Mouse (Mus musculus): ENCODE data around the gene Slc39a8. TPM values are rescaled to one million over a fixed set of nuclear protein-coding genes. Genes with fewer than 3 reads are reported as not detected.

Gene Slc39a8
- polyA plus RNA-seq, 1 experiment = 3.6 TPM

GRCm38 (mm10) chr3:135887856-135888155 is 62.7 kb downstream of the Slc39a8 start:
- TF ChIP-seq POLR2A (IDR thresholded peaks at IDR 0.05; ENCODE audit: extremely low read depth, insufficient read depth, low read length) (no peak), CTCF (IDR thresholded peaks at IDR 0.05; ENCODE audit: extremely low read depth, insufficient read depth, low read length) (no peak)
- Histone ChIP-seq H3K27ac (ENCODE audit: insufficient read depth, low read length) (no peak overlapping the region), H3K4me3 (ENCODE audit: insufficient read depth, low read length) (no peak overlapping the region), H3K4me1 (ENCODE audit: control insufficient read depth, insufficient read depth, low read length) (peaks cover 1% of the 10 kb centered on the region; the same call in 1 of the 2 replicates)

GRCm38 (mm10) chr3:135889401-135889800 is 64.3 kb downstream of the Slc39a8 start:
- TF ChIP-seq POLR2A (IDR thresholded peaks at IDR 0.05; ENCODE audit: extremely low read depth, insufficient read depth, low read length) = no peak
- no peak for TF ChIP-seq CTCF (IDR thresholded peaks at IDR 0.05; ENCODE audit: extremely low read depth, insufficient read depth, low read length)
- no peak overlapping the region for H3K4me3 ChIP-seq (ENCODE audit: insufficient read depth, low read length)

DNA sequence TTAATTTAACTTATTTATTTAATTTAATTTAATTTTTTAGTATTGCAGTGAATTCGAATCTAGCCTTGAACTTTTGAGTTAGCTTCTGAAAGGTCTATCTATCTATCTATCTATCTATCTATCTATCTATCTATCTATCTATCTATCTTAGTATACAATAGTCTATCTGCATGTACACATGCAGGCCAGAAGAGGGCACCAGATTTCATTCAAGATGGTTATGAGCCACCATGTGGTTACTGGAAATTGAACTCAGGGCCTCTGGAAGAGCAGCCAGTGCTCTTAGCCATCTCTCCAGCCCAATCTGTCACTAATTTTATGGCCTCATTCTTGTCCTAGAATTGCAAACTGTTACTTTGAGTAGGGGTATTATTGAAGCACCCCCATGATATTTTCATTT is 78.3 kb downstream of the Slc39a8 start:
- Histone ChIP-seq H3K4me3 (ENCODE audit: insufficient read depth, low read length) (no peak overlapping the region), H3K27ac (ENCODE audit: insufficient read depth, low read length) (no peak overlapping the region), H3K4me1 (ENCODE audit: control insufficient read depth, insufficient read depth, low read length) (no peaks in the 10 kb centered on the region)
- TF ChIP-seq POLR2A (IDR thresholded peaks at IDR 0.05; ENCODE audit: extremely low read depth, insufficient read depth, low read length) (no peak), CTCF (IDR thresholded peaks at IDR 0.05; ENCODE audit: extremely low read depth, insufficient read depth, low read length) (no peak)

More at GRCm38 (mm10) chr3:135889401-135889800, 64.3 kb downstream of the Slc39a8 start:
- peaks cover 1% of the 10 kb centered on the region; the same call in 1 of the 2 replicates for H3K4me1 ChIP-seq (ENCODE audit: control insufficient read depth, insufficient read depth, low read length)
- H3K27ac ChIP-seq (ENCODE audit: insufficient read depth, low read length) = no peak overlapping the region

- TF ChIP-seq POLR2A (IDR thresholded peaks at IDR 0.05; ENCODE audit: extremely low read depth, insufficient read depth, low read length) = no peak
- TF ChIP-seq CTCF (IDR thresholded peaks at IDR 0.05; ENCODE audit: extremely low read depth, insufficient read depth, low read length) = no peak
- H3K27ac ChIP-seq (ENCODE audit: insufficient read depth, low read length) = no peak overlapping the region
- H3K4me1 ChIP-seq (ENCODE audit: control insufficient read depth, insufficient read depth, low read length) = no peaks in the 10 kb centered on the region
These were observed 79.8 kb downstream of the Slc39a8 start for GRCm38 (mm10) chr3:135904881-135905280.

DNA sequence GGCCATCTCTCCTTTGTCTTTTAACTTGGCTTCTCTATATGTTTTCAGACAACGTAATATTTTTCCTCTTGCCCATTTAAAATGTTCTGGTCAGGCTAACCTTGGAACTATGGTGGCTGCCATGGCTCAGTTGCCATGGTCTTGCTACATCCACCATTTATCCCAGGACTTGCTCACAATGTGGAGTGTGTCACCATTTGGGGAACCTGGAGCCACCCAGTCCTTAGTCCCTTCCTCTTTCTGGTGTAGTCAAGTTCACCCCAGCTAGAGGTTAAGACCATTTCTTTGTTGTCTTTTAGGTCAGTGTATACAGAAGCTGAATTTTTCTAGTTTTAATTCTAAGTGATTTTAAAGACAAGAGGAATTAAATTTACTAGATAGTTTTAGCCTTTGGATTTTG is 80.7 kb downstream of the Slc39a8 start:
- TF ChIP-seq POLR2A (IDR thresholded peaks at IDR 0.05; ENCODE audit: extremely low read depth, insufficient read depth, low read length) = no peak
- TF ChIP-seq CTCF (IDR thresholded peaks at IDR 0.05; ENCODE audit: extremely low read depth, insufficient read depth, low read length) = no peak
- no peaks in the 10 kb centered on the region for H3K4me1 ChIP-seq (ENCODE audit: control insufficient read depth, insufficient read depth, low read length)

More at GRCm38 (mm10) chr3:135904881-135905280, 79.8 kb downstream of the Slc39a8 start:
- no peak overlapping the region for H3K4me3 ChIP-seq (ENCODE audit: insufficient read depth, low read length)

DNA sequence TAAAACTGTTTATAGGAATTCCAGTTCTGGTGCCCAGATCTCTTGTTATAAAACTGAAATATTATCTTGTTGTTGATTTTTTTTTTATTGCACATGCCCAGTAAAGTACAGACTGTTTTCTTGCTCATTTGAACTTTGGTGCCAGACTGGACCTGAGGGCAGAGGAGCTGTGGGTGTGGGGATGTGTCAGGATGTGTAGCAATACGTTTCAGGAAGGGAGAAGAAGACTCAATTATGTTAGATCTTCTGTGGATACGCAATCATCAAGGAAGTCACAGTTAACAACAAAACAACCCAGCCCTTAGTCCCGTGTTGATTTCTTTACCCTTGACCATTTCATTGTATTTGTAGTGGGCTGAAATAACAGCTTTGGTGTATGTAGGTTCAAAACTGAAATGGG is 81.9 kb downstream of the Slc39a8 start:
- Histone ChIP-seq H3K4me3 (ENCODE audit: insufficient read depth, low read length) (no peak overlapping the region), H3K4me1 (ENCODE audit: control insufficient read depth, insufficient read depth, low read length) (no peaks in the 10 kb centered on the region), H3K27ac (ENCODE audit: insufficient read depth, low read length) (no peak overlapping the region)
- TF ChIP-seq CTCF (IDR thresholded peaks at IDR 0.05; ENCODE audit: extremely low read depth, insufficient read depth, low read length) (no peak), POLR2A (IDR thresholded peaks at IDR 0.05; ENCODE audit: extremely low read depth, insufficient read depth, low read length) (no peak)

More for the DNA sequence above, 80.7 kb downstream of the Slc39a8 start:
- no peak overlapping the region for H3K27ac ChIP-seq (ENCODE audit: insufficient read depth, low read length)
- no peak overlapping the region for H3K4me3 ChIP-seq (ENCODE audit: insufficient read depth, low read length)

- Histone ChIP-seq H3K27ac (ENCODE audit: insufficient read depth, low read length) (no peak overlapping the region), H3K4me1 (ENCODE audit: control insufficient read depth, insufficient read depth, low read length) (no peaks in the 10 kb centered on the region), H3K4me3 (ENCODE audit: insufficient read depth, low read length) (no peak overlapping the region)
- TF ChIP-seq CTCF (IDR thresholded peaks at IDR 0.05; ENCODE audit: extremely low read depth, insufficient read depth, low read length) (no peak), POLR2A (IDR thresholded peaks at IDR 0.05; ENCODE audit: extremely low read depth, insufficient read depth, low read length) (no peak)
These were observed 90.9 kb downstream of the Slc39a8 start for GRCm38 (mm10) chr3:135915941-135916340.

DNA sequence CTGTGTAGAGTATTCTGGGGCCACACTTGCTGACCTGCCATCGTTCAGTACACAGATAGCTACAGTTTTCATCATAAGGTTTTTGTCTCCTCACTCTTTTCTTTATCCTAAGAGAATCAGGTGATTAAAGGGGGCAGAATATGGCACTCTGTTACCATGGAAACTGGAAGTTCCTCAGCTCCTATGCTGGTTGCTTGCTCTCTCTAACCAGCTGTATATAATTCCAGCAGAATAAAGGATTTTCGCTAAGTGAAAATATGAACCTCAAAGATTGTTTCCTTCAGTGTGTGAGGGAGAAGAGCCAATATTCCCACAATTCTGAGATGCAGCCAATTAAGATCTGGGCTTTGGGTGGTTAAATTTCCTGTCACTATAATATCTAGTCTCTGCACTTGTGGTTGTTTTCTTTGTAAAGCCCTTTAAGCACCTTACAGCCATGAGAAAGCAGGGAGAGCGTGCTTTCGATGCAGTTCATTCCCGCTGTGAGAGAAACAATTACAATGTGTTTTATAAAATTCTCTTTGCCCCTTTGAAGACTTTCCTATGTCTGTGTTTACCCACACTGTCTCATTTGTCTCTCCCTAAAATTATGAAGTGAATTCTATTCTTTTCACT is 93.6 kb downstream of the Slc39a8 start:
- Histone ChIP-seq H3K4me3 (ENCODE audit: insufficient read depth, low read length) (no peak overlapping the region), H3K27ac (ENCODE audit: insufficient read depth, low read length) (no peak overlapping the region), H3K4me1 (ENCODE audit: control insufficient read depth, insufficient read depth, low read length) (no peaks in the 10 kb centered on the region)
- TF ChIP-seq CTCF (IDR thresholded peaks at IDR 0.05; ENCODE audit: extremely low read depth, insufficient read depth, low read length) (no peak), POLR2A (IDR thresholded peaks at IDR 0.05; ENCODE audit: extremely low read depth, insufficient read depth, low read length) (no peak)

- Histone ChIP-seq H3K27ac (ENCODE audit: insufficient read depth, low read length) (no peak overlapping the region), H3K4me3 (ENCODE audit: insufficient read depth, low read length) (no peak overlapping the region), H3K4me1 (ENCODE audit: control insufficient read depth, insufficient read depth, low read length) (no peaks in the 10 kb centered on the region)
- no peak for TF ChIP-seq POLR2A (IDR thresholded peaks at IDR 0.05; ENCODE audit: extremely low read depth, insufficient read depth, low read length)
- TF ChIP-seq CTCF (IDR thresholded peaks at IDR 0.05; ENCODE audit: extremely low read depth, insufficient read depth, low read length) = no peak
These were observed 94.2 kb downstream of the Slc39a8 start for GRCm38 (mm10) chr3:135919305-135919704.

DNA sequence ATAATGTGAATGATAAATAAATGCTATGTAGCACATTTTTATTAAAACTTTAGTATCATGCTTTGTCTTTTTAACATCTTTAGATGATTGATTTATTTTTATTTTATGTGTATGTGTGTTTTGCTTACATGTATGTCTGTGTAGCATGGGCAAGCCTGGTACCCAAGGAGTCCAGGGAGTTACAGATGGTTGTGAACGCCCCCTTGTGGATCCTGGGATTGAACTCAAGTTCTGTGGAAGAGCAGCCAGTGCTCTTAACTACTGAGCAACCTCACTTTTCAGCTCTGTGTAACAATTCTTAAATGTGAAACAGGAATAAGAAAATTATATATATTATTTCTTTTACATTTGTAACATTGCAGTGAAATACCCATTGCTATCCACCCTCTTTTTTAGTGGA is 101.7 kb downstream of the Slc39a8 start:
- TF ChIP-seq CTCF (IDR thresholded peaks at IDR 0.05; ENCODE audit: extremely low read depth, insufficient read depth, low read length) (no peak), POLR2A (IDR thresholded peaks at IDR 0.05; ENCODE audit: extremely low read depth, insufficient read depth, low read length) (no peak)
- no peaks in the 10 kb centered on the region for H3K4me1 ChIP-seq (ENCODE audit: control insufficient read depth, insufficient read depth, low read length)

More for the DNA sequence above, 101.7 kb downstream of the Slc39a8 start:
- Histone ChIP-seq H3K27ac (ENCODE audit: insufficient read depth, low read length) (no peak overlapping the region), H3K4me3 (ENCODE audit: insufficient read depth, low read length) (no peak overlapping the region)

Data from cortical plate, adult 2 months (tissue).